Mouse (Mus musculus) c-Kit-negative CD71-positive TER-119-positive erythroid progenitor cells, embryonic 14.5 days (primary cell): Measurements from ENCODE around the gene Spry1.

Experiments
- DNase-seq: peaks from one replicate; pipeline ENCODE4 v3.0.0-alpha.2; 2013; ENCODE audit warnings: low read depth, low spot score

Spry1 gene

GRCm38 (mm10) chr3:37641796-37642680, 2.3 kb downstream of the Spry1 start:
- DNase-seq: no peak

GRCm38 (mm10) chr3:37642681-37643214, 3.0 kb downstream of the Spry1 start:
- no peak for DNase-seq

- DNase-seq: no peak
Measured at GRCm38 (mm10) chr3:37643411-37643810, 3.7 kb downstream of the Spry1 start.

- no peak for DNase-seq
Measured at GRCm38 (mm10) chr3:37643903-37644302, 4.2 kb downstream of the Spry1 start.

GRCm38 (mm10) chr3:37645061-37645460, 5.3 kb downstream of the Spry1 start:
- no peak for DNase-seq

- DNase-seq: no peak
Measured at GRCm38 (mm10) chr3:37646221-37646620, 6.5 kb downstream of the Spry1 start.

GRCm38 (mm10) chr3:37647225-37647624, 7.5 kb downstream of the Spry1 start:
- DNase-seq: no peak

- no peak for DNase-seq
Measured at GRCm38 (mm10) chr3:37648244-37648643, 8.5 kb downstream of the Spry1 start.

GRCm38 (mm10) chr3:37649281-37649680, 9.5 kb downstream of the Spry1 start:
- no peak for DNase-seq

- DNase-seq: no peak
Measured at GRCm38 (mm10) chr3:37652537-37652936, 12.8 kb downstream of the Spry1 start.

- DNase-seq: no peak
Measured at GRCm38 (mm10) chr3:37653935-37654729, 14.4 kb downstream of the Spry1 start.

- DNase-seq: no peak
Measured at GRCm38 (mm10) chr3:37654787-37655186, 15.0 kb downstream of the Spry1 start.

- no peak for DNase-seq
Measured at GRCm38 (mm10) chr3:37655933-37656633, 16.3 kb downstream of the Spry1 start.

GRCm38 (mm10) chr3:37657009-37657408, 17.3 kb downstream of the Spry1 start:
- no peak for DNase-seq

GRCm38 (mm10) chr3:37658155-37658554, 18.4 kb downstream of the Spry1 start:
- no peak for DNase-seq

- DNase-seq: no peak
Measured at GRCm38 (mm10) chr3:37659621-37660020, 19.9 kb downstream of the Spry1 start.

GRCm38 (mm10) chr3:37666291-37667118, 26.8 kb downstream of the Spry1 start:
- no peak for DNase-seq

GRCm38 (mm10) chr3:37667119-37667467, 27.3 kb downstream of the Spry1 start:
- no peak for DNase-seq

GRCm38 (mm10) chr3:37667736-37668135, 28.0 kb downstream of the Spry1 start:
- DNase-seq: no peak

GRCm38 (mm10) chr3:37668652-37669051, 28.9 kb downstream of the Spry1 start:
- no peak for DNase-seq

- DNase-seq: no peak
Measured at GRCm38 (mm10) chr3:37669100-37669499, 29.4 kb downstream of the Spry1 start.
